Comparison of ENCODE assay signal across 13 mouse cellular contexts in the genomic region with DNA sequence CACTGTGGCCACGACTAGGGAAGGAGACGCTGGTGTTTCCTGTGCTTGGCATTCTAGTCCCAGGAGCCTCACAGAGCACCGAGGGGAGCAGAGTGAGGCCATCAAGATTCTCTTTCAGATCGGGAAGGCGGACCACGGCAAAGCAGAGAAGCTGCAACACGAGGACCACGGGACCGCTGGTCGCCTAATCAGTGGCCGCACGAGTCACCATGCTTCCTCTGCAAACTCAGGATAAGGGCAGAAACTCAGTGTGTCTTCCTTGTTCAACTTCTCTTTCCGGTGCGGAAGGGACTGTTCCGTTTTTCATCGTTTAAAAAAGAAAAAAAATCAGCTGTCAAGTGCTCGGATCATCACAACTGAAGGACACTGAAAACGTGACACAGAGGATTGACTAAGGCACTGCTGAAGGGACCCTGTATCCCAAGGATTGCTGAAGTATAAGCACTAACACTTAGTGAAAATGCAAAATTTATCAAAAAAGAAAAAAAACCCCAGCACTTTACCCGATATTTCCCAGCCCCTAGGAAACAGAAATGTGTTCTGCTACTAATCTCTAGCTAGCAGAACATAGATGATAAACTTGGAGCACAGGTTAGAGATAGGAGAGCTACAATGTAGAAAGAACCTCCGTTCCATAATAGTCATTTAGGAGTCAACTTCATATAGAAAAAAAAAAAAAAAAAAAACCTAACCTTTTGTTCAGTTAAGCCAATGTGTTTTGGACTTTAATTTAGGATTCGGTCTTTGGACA.
DNase-seq lines count a peak whose midpoint lies in the region; ATAC-seq and TF ChIP-seq lines count a peak whose summit lies in the region.
"Had no signal": no experiment of that assay in that cellular context is flagged by ENCODE, and none has a peak within 500 bp of the region (broad histone marks: within the 10 kb centered on the region; RNA-seq: fewer than 3 reads in every experiment).

No protein-coding gene starts in this region.

- DNase-seq in lung, postnatal 25 days (ENCODE audit: low spot score): peak; percentile 30
- DNase-seq in lung, postnatal 14 days: no peak
- DNase-seq in heart, adult 2 months: peak; percentile 34 to 55
- DNase-seq in liver, embryonic 13.5 days: peak; percentile 75
- peak; percentile 17 to 54 for DNase-seq in spleen, postnatal 14 days (ENCODE audit: low spot score in 2 of 2)
- no peak for DNase-seq in kidney, postnatal 10 days
- no peak for DNase-seq in ovary, postnatal 36 days (ENCODE audit: low spot score)
- DNase-seq in testis, postnatal 14 days (ENCODE audit: low spot score): no peak
- DNase-seq: adrenal gland, postnatal 10 days; layer of hippocampus, postnatal 36 days; midbrain, embryonic 14.5 days had no signal

- peak overlapping the region; percentile 72 for H3K4me2 ChIP-seq in liver, embryonic 13.5 days
- H3K4me2 ChIP-seq: embryonic facial prominence, embryonic 13.5 days had no signal

- no peak overlapping the region for H3K4me3 ChIP-seq in heart, adult 2 months
- H3K4me3 ChIP-seq in liver, embryonic 13.5 days (replicated peaks): peak overlapping the region; percentile 44
- H3K4me3 ChIP-seq: embryonic facial prominence, embryonic 13.5 days had no signal

- intact Hi-C loops in heart, adult 2 months (cut with DNase I): no loop called here

- H3K9ac ChIP-seq in heart, adult 2 months (ENCODE audit: low read depth, low read length): no peak overlapping the region
- peak overlapping the region; percentile 59 for H3K9ac ChIP-seq in liver, embryonic 13.5 days
- H3K9ac ChIP-seq: embryonic facial prominence, embryonic 13.5 days had no signal

- WGBS in heart, adult 2 months: 33% methylated on average over 21 of the region's 21 CpGs
- 10% methylated on average over 21 of the region's 21 CpGs for WGBS in liver, embryonic 13.5 days (ENCODE audit: insufficient replicate concordance)

- TF ChIP-seq POLR2A in heart, adult 2 months (IDR thresholded peaks at IDR 0.05; ENCODE audit: insufficient read depth, low read depth, low read length): no peak

- no peaks in the 10 kb centered on the region for H3K27me3 ChIP-seq in heart, adult 2 months (ENCODE audit: control insufficient read depth, insufficient read depth, low read length)
- H3K27me3 ChIP-seq in liver, embryonic 13.5 days: no peaks in the 10 kb centered on the region
- H3K27me3 ChIP-seq: embryonic facial prominence, embryonic 13.5 days had no signal

- TF ChIP-seq CTCF in heart, adult 2 months (IDR thresholded peaks at IDR 0.05): no peak

- no peaks in the 10 kb centered on the region for H3K9me3 ChIP-seq in liver, embryonic 13.5 days (replicated peaks)
- H3K9me3 ChIP-seq: embryonic facial prominence, embryonic 13.5 days had no signal

- peak; percentile 90 for ATAC-seq in liver, embryonic 13.5 days (ENCODE audit: low read depth)

- no peaks in the 10 kb centered on the region for H3K4me1 ChIP-seq in heart, adult 2 months (ENCODE audit: control insufficient read depth, insufficient read depth, low read length)
- peaks cover 63% of the 10 kb centered on the region for H3K4me1 ChIP-seq in liver, embryonic 13.5 days (replicated peaks)

- H3K36me3 ChIP-seq in heart, adult 2 months (ENCODE audit: control insufficient read depth, insufficient read depth, low read length): no peaks in the 10 kb centered on the region
- H3K36me3 ChIP-seq in liver, embryonic 13.5 days: no peaks in the 10 kb centered on the region
- H3K36me3 ChIP-seq: embryonic facial prominence, embryonic 13.5 days had no signal

- no peak for TF ChIP-seq EP300 in heart, adult 2 months (IDR thresholded peaks at IDR 0.05; ENCODE audit: insufficient read depth, low read depth, low read length)

- no peak overlapping the region for H3K27ac ChIP-seq in heart, adult 2 months
- peak overlapping the region; percentile 87 for H3K27ac ChIP-seq in liver, embryonic 13.5 days
- H3K27ac ChIP-seq: embryonic facial prominence, embryonic 13.5 days; stomach, postnatal 0 days had no signal

- H3K79me2 ChIP-seq in heart, adult 2 months (replicated peaks; ENCODE audit: control insufficient read depth, insufficient read depth, low read length): no peaks in the 10 kb centered on the region

Comparison
In these comparisons a context has a peak if more than half of its experiments do, and no peak if none do; other contexts are left out.
1. DNase-seq: peak in lung, postnatal 25 days (single experiment), heart, adult 2 months (2 of 2), liver, embryonic 13.5 days (single experiment) and spleen, postnatal 14 days (2 of 2); none in lung, postnatal 14 days (single experiment), kidney, postnatal 10 days (single experiment), ovary, postnatal 36 days (single experiment) and testis, postnatal 14 days (single experiment).